Mouse (Mus musculus) skeletal muscle tissue, postnatal 0 days (tissue): ENCODE measurements around the gene Mob3c. TPM values are rescaled to one million over a fixed set of nuclear protein-coding genes. Genes with fewer than 3 reads are reported as not detected.

Experiments
- polyA plus RNA-seq: library from polyadenylated mRNA; unstranded; fragments of >200 nt; fragmentation: Nextera tagmentation; extraction: Ambion mirVana; gene quantifications from 2 replicates; pipeline ENCODE4 v1.2.1, GENCODE M21; 2015

The Mob3c gene
- polyA plus RNA-seq, result 6.6 TPM in 2 replicates

GRCm38 (mm10) chr4:115827888-115828571 lies at the start of gene Mob3c:
TSS of gene Mob3c (plus strand) at chr4:115828092.

GRCm38 (mm10) chr4:115780918-115781317 lies 47.0 kb upstream of the Mob3c start, which contains the start of gene Tex38:
TSS of gene Tex38 (minus strand) at chr4:115781018.

GRCm38 (mm10) chr4:115784769-115785510 lies 43.0 kb upstream of the Mob3c start, which contains the start of gene Atpaf1:
TSS of gene Atpaf1 (plus strand) at chr4:115784812.

GRCm38 (mm10) chr4:115838696-115839641 lies 11.1 kb downstream of the Mob3c start, which contains the start of gene Mknk1:
TSS of gene Mknk1 (plus strand) at chr4:115839198.

GRCm38 (mm10) chr4:115884022-115884421 lies 56.1 kb downstream of the Mob3c start, which contains the start of gene Kncn:
TSS of gene Kncn (plus strand) at chr4:115884400.

Other genes starting within 250 kb of the Mob3c start
- not detected in 2 replicates for gene Cyp4a32, start 227.1 kb upstream of the Mob3c start, polyA plus RNA-seq
- gene Cyp4b1, start 180.4 kb upstream of the Mob3c start, polyA plus RNA-seq, result 8.1 and 14.9 TPM in 2 replicates
- 21.4 and 23.9 TPM in 2 replicates for gene Efcab14, start 90.3 kb upstream of the Mob3c start, polyA plus RNA-seq
- 0.33 and 0.44 TPM in 2 replicates for gene Tex38, start 47.1 kb upstream of the Mob3c start, polyA plus RNA-seq
- 55.5 and 58.5 TPM in 2 replicates for gene Atpaf1, start 43.3 kb upstream of the Mob3c start, polyA plus RNA-seq
- gene Mknk1, start 11.1 kb downstream of the Mob3c start, polyA plus RNA-seq, result 33.1 and 36.1 TPM in 2 replicates
- gene Kncn, start 56.3 kb downstream of the Mob3c start, polyA plus RNA-seq, result not detected in 2 replicates
- gene 6430628N08Rik, start 62.6 kb downstream of the Mob3c start, polyA plus RNA-seq, result not detected in 2 replicates
- not detected in 2 replicates for gene Dmbx1, start 111.8 kb downstream of the Mob3c start, polyA plus RNA-seq
- 0.18 and 0.29 TPM in 2 replicates for gene Faah, start 189.8 kb downstream of the Mob3c start, polyA plus RNA-seq
- 18.1 and 19.7 TPM in 2 replicates for gene Nsun4, start 225.8 kb downstream of the Mob3c start, polyA plus RNA-seq
- gene Uqcrh, start 247.0 kb downstream of the Mob3c start, polyA plus RNA-seq, result 990 and 1,102 TPM in 2 replicates
- gene Lrrc41, start 247.2 kb downstream of the Mob3c start, polyA plus RNA-seq, result 34.7 and 38.3 TPM in 2 replicates